27 mouse cellular contexts compared by ENCODE assay signal in genomic region chr6:120652666-120653065, GRCm38 (mm10).
"Had no signal": no experiment of that assay in that cellular context is flagged by ENCODE, and none has a peak within 500 bp of the region (broad histone marks: within the 10 kb centered on the region; RNA-seq: fewer than 3 reads in every experiment).

No protein-coding gene starts in this region.

- H3K4me2 ChIP-seq: heart, embryonic 11.5 days; heart, embryonic 13.5 days; heart, embryonic 15.5 days; hindbrain, embryonic 13.5 days; hindbrain, embryonic 15.5 days; kidney, embryonic 15.5 days; limb, embryonic 13.5 days; limb, embryonic 15.5 days; liver, embryonic 12.5 days had no signal

- H3K36me3 ChIP-seq: heart, embryonic 13.5 days; heart, embryonic 15.5 days; hindbrain, embryonic 13.5 days; hindbrain, embryonic 15.5 days; kidney, embryonic 15.5 days; limb, embryonic 13.5 days; limb, embryonic 15.5 days; liver, embryonic 12.5 days had no signal

- H3K4me3 ChIP-seq: gastrocnemius, adult 2 months; heart, embryonic 13.5 days; heart, embryonic 15.5 days; hindbrain, embryonic 13.5 days; hindbrain, embryonic 15.5 days; kidney, embryonic 15.5 days; limb, embryonic 13.5 days; limb, embryonic 15.5 days; liver, embryonic 12.5 days had no signal

- H3K4me1 ChIP-seq: heart, embryonic 15.5 days; hindbrain, embryonic 13.5 days; hindbrain, embryonic 15.5 days; kidney, embryonic 15.5 days; limb, embryonic 13.5 days; limb, embryonic 15.5 days; liver, embryonic 12.5 days had no signal

- H3K9ac ChIP-seq: heart, embryonic 13.5 days; heart, embryonic 15.5 days; hindbrain, embryonic 13.5 days; hindbrain, embryonic 15.5 days; kidney, embryonic 15.5 days; limb, embryonic 13.5 days; limb, embryonic 15.5 days; liver, embryonic 12.5 days; liver, embryonic 14.5 days had no signal

- H3K9me3 ChIP-seq: heart, embryonic 13.5 days; heart, embryonic 15.5 days; hindbrain, embryonic 13.5 days; hindbrain, embryonic 15.5 days; kidney, embryonic 15.5 days; limb, embryonic 13.5 days; limb, embryonic 15.5 days; liver, embryonic 12.5 days had no signal

- H3K27me3 ChIP-seq: heart, embryonic 13.5 days; heart, embryonic 15.5 days; hindbrain, embryonic 13.5 days; hindbrain, embryonic 15.5 days; kidney, embryonic 15.5 days; limb, embryonic 13.5 days; limb, embryonic 15.5 days; liver, embryonic 12.5 days had no signal

- DNase-seq: gastrocnemius, adult 2 months; gastrocnemius, postnatal 10 days; gastrocnemius, postnatal 25 days; heart, adult 18-20 months; heart, postnatal 14 days; heart, postnatal 36 days; kidney, adult 11 months; kidney, adult 2 months; kidney, adult 9 months; kidney, postnatal 14 days; kidney, postnatal 36 days; layer of hippocampus, adult 9-11 months; layer of hippocampus, postnatal 36 days; left cerebral cortex, postnatal 4 days had no signal

- ATAC-seq: hindbrain, postnatal 0 days; intestine, embryonic 16.5 days; liver, embryonic 12.5 days had no signal

- H3K27ac ChIP-seq: gastrocnemius, adult 2 months; heart, embryonic 13.5 days; heart, embryonic 15.5 days; hindbrain, embryonic 13.5 days; hindbrain, embryonic 15.5 days; hindbrain, postnatal 0 days; kidney, embryonic 15.5 days; kidney, postnatal 0 days; limb, embryonic 13.5 days; limb, embryonic 15.5 days; liver, embryonic 12.5 days; liver, embryonic 14.5 days had no signal
